Mouse (Mus musculus): ENCODE data around the gene Pkn1.
A peak's percentile ranks its signal among the peaks of the same experiment; 100 is the strongest.

The Pkn1 gene

DNA sequence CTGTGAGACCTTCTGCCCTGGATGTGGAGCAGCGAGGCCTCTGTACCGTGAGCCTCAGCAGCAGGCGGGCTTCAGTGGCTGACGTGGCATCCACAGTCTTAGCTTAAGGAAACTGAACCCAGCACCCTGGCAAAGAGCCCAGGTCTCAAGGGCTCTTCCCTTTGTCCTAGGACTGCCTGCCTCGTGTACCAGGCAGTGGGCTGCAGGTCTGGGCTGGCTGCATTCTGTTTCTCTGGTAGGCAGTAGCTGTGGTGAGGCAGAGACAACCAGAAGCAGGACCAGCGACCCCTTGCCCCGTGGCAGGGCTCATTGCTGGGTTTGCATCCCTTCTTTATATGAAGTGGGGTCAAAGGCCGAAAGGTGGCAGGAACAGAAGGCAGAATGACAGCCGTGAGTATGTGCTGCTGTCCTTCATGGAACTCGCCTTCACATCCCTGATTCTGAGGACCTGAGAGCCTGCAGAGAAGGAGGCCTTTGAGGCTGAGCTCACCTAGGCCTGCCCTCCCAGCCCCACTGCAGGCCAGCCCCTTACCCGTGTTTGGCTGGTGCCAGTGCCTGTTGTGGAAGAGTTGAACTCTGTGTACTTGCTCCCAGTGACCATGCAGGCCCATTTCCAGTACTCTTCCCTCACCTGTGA, 24.6 kb upstream of the Pkn1 start:
- no peak for DNase-seq

DNA sequence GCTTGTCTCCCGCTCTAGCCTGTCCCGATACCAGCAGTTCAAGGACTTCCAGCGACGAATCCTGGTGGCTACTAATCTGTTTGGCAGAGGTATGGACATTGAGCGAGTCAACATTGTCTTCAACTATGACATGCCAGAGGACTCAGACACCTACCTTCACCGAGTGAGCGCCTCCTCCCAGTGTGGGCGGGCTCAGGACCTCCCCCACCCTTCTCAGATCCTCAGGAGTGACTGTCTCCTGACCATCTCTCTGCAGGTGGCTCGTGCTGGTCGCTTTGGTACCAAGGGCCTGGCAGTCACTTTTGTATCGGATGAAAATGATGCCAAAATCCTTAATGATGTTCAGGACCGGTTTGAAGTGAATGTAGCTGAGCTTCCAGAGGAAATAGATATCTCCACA, 23.7 kb upstream of the Pkn1 start:
- DNase-seq = no peak

DNA sequence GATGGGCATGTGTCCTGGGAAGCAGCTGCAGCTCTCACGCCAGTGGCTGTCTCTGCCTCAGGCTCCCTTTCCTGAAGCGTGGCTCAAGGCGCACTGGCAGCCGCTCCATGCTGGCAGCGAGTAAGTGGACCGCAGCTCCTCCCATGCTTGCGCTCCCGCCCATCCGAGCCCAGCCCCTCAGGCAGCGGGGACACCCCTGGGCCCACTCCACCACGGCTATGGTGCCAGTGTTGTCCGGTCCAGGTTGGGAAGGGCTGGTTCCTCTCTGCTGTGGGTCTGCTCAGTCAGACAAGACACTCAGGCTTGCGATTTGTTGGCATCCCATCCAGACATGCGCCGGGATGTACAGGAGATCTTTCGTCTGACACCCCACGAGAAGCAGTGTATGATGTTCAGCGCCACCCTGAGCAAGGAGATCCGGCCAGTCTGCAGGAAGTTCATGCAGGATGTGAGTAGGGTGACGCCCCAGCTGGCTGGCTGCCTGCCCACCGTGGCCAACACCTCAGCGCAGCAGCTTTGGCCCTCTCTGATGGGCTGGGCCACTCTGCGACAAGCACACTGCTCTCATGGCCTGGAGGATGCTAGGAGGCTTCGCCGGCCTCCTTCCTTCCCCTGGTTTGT, 22.5 kb upstream of the Pkn1 start:
- DNase-seq = peak; percentile 82

DNA sequence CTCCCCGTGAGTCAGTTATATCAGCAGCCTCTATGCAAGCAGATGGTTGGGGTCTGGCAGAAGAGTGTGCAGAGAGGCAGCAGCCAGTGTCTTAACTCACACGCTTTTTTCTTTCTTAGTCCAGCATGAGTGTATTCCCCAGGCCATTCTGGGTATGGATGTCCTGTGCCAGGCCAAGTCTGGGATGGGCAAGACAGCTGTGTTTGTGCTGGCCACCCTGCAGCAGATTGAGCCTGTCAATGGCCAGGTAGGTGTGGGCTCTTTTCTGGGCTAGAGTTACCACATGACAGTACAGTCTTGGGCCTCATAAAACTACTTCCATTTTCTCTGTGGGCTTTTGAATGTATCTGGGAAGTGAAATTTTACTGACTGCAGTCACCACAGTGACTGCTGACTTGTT, 20.7 kb upstream of the Pkn1 start:
- DNase-seq = no peak

DNA sequence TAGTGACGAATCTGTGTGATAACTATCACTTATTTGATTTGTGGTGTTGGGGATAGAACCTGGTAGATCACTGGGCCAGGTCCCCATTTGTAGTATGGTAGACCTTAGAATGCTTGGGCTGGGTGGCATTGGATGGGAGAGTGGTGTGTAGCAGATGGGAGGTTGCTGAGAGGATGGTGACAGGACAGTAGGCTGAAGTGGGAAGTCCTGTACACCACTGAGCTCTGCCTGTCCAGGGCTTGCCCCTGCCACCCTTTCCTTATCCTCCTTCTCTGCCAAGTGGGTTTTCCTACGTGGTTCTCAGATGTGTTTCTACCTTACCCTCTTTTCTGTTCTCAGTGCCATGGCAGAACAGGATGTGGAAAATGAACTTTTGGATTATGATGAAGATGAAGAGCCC, 20.1 kb upstream of the Pkn1 start:
- DNase-seq = no peak

DNA sequence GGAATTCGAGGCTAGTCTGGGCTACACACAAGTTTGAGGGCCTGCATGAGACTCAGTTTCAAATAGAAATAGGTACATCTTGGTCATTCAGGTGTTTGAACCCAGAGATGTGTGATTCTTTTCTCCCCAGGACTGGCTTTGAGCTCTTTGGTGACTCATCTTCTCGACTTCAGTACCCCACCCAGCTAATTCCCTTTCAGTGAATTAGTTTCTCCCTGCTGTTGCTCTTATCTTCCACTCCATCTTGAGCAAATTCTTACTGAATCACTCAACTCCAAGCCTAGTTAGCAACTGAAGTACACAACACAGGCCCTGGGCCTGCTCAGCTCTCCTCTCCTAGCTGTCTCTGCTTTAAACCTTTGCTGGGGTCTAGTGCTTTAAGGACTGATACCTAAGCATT, 17.6 kb upstream of the Pkn1 start:
- DNase-seq = no peak

DNA sequence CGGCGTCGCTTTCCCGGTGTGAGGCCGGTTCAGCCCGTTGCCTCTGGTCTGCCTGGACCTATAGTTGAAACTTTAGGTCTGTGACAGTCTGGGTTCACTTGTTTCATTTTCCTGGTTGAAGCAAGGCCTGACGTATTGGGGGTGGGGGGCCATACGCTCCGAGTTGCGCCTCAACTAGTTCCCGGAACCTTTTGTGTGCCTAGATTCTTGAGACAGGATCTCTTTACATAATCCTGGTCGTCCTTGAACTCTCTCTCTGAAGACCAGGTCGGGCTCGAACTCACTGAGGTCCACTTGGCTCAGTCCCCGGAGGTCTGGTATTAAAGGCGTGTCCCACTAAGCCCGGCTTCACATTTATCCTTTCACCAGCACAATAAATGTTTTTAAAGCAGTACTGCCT, 16.8 kb upstream of the Pkn1 start:
- DNase-seq = no peak

DNA sequence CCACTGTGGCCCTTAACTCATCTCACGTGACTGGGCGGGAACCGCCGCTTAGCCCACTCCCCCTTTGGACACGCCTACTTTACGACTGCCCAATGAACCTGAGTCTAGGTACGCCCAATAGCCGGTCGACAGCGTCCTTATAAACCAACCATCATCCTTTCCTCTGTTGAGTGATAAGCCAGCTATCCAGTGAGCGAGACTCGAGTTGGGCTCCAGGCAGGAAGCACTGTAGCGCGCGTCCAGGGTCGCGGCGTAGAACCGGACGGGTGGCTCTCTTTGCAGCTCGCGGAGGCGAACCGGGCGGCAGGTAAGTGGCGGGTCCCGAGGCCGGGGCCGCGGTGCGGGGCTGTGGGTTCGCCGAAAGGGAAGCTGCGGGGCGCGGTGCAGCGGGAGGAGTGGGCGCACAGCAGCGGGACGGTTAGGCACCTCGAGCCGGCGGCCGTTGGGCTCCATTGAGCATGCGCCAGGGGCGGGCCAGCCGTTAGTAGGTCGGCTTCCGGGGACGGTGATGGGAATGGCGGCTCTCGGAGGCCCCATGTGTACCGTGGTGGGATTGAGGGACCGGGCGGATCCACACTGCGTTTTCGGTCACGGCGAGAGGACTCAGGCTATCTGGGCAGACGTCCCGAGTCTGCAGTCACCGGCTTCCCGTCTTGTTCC, 16.2 kb upstream of the Pkn1 start, which contains the start of gene Ddx39:
Ddx39 (plus strand) TSS at position 147 of the 660 bp plus-strand sequence.
- peak; percentile 93 for DNase-seq

DNA sequence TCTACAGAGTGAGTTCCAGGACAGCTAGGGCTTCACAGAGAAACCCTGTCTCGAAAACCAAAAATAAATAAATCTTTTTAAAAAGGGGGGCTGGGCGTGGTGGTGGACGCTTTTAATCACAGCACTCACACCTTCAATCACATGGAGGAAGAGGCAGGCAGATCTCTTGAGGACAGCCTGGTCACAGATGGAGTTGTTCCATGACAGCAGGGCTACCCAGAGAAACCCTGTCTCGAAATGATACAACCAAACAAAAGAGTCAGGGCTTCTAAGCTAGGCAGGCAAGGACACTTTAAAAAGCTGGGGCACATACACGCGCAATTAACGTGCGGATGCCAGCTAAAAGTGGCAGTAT, 15.7 kb upstream of the Pkn1 start:
- no peak for DNase-seq

DNA sequence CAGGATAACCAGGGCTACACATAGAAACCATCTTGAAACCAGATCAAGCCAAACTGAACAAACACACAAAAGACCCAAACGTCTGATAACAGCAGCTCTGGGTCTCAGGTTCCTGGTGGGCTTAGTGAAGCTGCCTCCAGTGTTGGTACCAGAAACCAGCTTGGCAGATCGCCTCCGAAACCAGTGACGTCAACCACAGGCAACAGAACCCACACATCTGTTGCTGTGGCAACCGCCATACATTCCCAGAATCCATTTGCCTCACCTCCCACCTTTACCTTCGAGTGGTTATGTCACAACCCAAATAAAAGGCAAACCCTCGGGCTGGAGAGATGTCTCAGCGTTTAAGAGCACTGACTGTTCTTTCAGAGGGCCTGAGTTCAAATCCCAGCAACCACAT, 8.6 kb upstream of the Pkn1 start:
- DNase-seq = no peak

DNA sequence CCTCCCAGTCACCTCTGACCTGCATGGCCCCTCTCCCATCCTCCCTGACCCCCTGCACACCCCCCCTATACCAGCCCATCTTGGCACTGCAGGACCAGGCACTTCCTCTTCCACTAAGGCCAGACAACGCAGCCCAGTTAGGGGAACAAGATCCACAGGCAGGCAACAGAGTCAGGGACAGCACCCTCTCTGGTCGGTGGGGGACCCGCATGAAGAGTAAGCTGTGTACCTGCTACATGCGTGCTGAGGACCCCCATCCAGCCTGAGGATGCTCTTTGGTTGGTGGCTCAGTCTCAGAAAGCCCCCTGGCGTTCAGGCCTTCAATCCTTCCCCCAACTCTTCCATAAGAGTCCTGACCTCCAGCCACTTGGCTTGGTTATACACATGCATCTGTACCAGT, 7.4 kb upstream of the Pkn1 start:
- DNase-seq = no peak

DNA sequence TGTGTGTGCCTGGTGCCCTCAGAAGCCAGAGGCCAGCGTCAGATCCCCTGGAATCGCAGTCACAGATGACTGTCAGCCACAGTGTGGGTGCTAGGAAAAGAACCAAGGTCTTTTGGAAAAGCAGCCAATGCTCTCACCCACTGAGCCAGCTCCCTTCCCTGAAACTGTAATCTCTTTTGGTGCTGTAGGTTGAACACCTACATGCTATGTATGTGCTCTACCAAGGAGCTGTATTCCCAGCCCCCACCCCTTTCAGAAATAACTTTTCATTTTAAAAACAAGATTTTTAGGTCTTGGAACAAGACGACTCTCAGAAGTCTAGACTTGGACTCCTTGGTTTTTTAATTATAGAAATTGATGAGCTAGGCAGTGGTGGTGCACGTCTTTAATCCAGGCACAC, 4.4 kb upstream of the Pkn1 start:
- DNase-seq = no peak

DNA sequence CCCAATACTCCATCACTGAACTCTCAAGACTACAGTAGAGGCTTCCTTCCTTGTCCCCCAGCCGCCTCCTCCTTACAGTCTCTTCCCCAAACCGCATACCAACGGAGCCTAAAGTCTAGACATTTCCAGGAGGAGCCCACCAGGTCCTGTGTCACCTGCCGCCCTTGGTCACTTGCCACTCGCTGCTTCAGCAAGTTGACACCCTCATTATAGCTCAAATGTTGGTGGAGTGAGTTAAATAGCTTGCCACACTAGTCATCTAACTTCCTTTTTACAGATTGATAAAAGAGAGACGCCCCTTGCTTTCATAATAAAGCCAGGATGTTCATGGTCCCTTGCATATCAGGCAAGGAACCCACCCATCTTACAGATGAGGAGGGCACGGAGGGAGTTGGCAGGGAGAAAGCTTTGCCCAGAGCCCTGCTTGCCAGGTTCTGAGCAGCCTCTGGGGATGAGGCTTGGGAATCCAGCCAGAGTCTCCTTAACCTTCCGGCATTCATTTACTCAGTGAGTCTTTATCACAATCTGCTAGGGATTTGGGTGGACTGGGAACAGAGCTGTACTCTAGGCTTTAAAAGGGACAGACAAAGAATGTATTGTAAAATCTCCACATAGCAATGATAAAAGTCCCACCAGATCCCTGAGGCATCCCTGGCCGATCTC, 1.6 kb upstream of the Pkn1 start:
- no peak for DNase-seq

DNA sequence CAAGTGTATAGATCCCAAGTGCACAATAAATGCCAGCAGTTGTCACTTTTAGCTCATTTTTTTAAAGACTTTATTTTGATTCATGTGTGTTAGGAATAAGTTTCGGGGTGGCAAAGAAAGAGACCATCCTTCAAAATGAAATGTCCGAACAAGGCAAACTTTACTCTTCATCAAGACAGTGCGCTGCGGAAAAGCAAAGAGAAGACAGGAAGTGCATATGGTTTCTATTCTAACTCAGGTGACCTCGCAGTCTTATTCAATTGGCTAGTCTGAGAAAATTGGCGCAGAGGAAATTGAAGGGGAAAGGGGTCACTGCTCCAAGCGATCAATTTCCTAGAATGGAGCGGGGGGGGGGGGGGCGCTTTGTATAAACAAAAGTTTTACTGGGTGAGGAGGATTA, 587 bp upstream of the Pkn1 start:
- no peak for DNase-seq

DNA sequence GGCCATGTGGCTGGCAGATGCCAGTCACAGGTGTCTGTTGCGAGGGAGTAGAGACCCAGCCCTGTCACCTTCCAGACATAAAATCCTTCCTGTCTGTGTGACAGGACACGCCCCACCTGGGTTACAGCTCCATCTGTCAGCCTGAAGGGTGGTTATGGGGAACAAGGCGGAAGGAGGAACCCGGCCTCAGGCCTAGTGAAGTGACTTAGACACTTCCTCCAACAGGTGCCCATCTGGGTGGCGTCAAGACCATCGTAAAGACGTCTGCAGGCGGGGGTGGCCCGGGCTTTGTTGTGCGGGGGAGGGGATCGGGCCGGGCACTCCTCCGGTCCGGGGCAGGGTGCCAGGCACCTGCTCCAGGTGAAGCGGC, 703 bp downstream of the Pkn1 start:
- peak; percentile 61 for DNase-seq

DNA sequence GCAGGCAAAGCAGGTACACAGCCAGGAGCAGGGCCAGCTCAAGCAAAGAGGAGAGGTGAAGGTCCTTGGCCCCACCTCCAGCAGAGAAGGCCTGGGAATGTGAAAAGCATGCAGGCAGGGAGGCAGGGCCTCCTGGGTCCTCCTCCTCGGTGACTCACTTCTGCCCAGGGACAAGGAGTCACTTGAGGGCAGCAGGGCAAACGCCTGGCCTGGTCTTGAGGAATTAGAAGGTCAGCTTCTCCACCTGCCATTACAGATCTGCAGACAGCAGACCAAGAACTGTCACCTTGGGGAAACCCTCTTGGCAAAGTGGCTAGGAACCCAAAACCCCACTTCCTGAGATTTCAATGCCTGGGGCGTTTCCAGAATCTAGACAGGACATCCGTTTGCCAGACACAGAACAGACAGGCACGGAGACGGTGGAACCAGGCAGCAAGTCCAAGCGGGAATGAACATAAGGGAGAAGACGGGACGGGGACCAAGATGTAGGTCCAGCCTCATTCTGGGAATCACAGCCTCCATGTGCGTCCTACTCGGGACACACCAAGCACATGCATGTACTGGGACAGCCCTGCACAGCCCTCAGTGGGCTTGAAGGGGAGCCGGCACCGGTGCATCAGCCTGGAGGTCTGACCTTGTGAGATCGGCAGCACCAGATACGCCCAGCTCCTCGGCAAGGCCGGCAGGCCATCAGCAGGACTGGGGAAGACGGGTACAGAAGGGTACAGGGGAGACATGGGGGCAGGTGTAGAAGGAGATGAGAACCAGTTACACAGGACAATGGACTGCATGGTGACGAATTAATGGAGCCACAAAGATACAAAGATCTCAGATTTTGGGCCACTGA, 1.4 kb downstream of the Pkn1 start:
- DNase-seq = peak; percentile 67

DNA sequence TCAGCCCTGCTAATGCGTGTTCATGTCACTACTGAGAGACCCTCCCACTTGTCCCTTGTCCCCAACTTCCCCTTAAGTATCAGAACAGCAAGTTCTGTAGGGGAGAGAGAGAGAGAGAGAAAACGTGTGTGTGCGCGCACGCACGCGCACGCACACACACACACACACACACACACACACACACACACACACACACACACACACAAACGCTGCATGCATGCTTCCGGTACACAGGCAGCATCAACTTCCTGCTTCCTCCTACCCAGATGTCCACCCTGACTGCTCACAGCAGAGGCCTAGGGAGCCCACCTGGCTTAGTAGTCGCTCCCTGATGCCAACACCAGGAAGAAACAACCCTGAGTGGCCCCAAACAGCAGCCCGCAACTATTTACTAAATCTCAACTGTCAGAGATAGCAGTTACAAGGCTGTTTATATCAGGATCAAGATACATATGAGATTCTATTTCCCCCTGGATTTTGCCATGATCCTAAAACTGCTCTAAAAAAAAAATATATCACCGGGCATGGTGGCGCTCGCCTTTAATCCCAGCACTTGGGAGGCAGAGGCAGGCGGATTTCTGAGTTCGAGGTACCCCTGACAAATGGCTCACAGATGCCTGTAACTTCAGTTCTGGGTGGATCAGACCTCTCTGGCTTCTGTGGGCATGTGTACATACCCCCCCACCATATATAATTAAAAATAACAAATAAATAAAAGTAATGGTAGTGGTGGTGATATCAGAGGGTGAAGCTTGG, 3.5 kb downstream of the Pkn1 start:
- peak; percentile 33 for DNase-seq

DNA sequence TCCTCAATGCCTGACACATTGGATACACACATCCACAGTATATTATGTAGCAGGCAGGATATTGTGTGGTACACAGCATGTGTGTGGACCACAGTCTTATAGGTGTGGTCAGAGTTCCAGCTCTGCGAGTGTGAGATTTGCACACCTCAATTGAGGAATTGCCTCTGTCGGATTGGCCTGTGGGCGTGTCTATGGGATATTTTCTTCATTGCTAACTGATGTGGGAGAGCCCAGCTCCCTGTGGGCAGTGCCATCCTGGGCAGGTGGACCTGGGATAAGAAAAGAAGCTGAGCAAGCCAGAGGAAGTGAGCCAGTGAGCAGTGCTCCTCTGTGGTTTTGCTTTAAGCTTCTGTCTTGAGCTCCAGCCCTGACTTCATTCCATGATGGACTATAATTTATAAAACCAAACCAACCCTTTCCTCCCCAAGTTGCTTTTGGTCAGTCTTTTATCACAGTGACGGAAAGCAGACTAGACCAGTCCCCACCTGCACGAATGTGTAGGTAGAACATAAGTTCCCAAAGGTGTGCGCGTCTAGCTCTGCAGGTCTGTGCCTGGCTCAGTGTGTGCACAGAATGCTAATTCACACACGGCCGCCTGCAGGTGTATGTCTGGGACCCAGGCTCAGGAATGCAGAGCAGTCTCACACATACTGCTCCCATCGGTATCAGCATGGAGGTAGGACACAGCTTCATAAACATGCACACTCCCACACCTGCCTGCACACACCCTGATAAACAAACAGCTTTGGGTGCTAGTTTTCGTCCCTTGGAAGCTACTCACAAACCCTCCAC, 4.4 kb downstream of the Pkn1 start:
- no peak for DNase-seq

DNA sequence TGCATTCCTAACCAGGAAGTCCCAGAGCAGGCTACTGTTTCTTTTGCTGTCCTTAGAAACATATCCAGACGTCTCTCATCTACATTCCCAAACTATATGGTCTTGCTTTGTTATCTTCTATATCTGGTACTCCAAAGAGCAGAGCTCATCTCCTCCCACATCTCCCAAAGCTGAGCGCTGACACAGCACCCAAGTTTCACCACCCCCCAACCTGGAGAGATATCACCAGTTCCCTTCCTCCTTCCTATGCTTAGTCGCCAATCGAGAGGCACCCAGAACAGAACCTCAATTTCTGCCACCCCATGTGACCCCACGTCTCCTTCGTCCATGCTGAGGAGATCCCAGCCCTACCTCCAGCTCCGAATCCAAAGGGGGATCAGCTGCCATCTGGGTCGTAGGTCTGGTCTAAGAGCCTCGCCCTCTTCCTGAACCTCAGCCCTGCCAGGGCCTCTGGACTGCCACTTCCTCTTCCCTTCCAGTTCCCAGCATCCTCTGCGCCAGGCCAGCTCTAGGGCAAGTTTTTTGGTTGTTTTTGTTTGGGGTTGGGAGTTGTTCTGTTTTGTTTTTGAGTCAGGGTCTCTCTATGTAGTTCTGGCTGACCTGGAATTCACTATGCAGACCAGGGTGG, 5.3 kb downstream of the Pkn1 start:
- peak; percentile 23 for DNase-seq

DNA sequence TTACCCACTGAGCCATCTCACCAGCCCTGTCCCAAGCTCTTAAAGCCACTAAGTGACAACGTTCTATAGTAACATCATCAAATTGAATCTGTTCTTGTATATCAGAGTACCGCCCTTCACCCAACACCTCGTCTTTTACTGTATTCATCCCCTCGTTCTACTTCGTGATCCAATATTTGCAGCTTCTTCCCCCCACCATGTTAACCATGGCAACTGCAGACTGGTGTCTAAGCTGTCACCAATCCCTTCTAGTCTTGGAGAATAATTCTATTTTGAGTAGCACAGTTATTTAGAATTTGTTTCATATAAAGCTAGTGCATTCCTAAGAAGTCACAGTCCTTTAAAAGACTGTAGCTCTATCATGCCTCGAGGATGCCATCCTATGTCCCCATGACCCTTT, 9.7 kb downstream of the Pkn1 start:
- no peak for DNase-seq

DNA sequence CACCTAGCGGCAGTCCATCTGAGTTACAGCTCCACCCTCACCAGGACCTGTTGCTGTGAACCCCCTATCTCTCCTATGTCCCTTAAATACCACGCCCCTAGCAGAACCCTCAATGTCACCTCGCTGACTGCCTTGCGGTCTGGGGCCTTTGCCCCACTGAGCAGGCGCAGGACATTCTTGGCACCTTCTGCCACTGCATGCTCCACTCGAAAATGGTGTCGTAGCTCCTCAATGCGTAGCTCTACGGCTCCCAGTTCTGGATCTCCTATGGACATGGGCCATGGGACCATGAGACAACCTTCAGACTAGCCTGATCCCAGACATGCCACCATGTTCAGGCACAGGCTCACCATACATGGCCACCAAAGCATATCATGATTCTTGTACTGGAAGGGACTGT, 14.5 kb downstream of the Pkn1 start:
- DNase-seq = no peak

Data from lung, postnatal 14 days (tissue).